Mouse (Mus musculus) lung, postnatal 10 days (tissue): ENCODE data around the gene Zfp369.
"Not testable (repeated sequence)": the region's sequence is repeated elsewhere in the genome, so short reads cannot be mapped to it uniquely, and the experiment has no call there.

Experiments
- DNase-seq: peaks from one replicate; pipeline ENCODE4 v3.0.0; 2021

The Zfp369 gene

GRCm38 (mm10) chr13:65278383-65279341 is at the start of gene Zfp369:
Zfp369 (plus strand) TSS chr13:65278814.
- peak; percentile 96 for DNase-seq

- no peak for DNase-seq
Observed at GRCm38 (mm10) chr13:65237211-65237610, 41.4 kb upstream of the Zfp369 start.

GRCm38 (mm10) chr13:65240509-65241098 is 38.0 kb upstream of the Zfp369 start:
- peak; percentile 98 for DNase-seq

- DNase-seq = peak; percentile 97
Observed at GRCm38 (mm10) chr13:65241099-65241626, 37.5 kb upstream of the Zfp369 start.

GRCm38 (mm10) chr13:65241627-65242318 is 36.8 kb upstream of the Zfp369 start:
- DNase-seq = peak; percentile 39

DNA sequence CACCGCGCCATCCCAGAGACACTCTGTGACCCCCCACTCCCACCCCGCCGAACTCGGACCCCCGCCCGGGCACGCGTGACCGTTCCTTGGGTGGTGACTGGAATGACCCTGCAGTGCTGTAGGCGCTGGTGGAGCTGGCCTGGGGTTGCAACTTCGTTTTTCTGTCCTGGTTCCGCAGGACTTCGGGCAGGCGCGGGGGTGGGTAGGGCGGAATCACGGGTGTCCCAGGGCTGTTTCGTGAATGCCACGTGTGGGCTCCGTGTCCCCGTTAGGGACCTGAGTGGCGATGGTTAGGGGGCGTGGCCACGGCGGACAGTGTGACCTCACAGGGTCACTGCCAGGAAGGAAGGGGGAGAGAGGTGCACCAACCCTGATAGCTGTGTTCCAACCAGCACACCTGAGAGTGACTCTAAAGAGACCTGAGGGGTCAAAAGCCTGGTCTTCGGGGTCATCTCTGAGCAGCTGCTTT is 36.3 kb upstream of the Zfp369 start:
- DNase-seq = no peak

GRCm38 (mm10) chr13:65243273-65243672 is 35.3 kb upstream of the Zfp369 start:
- DNase-seq = peak; percentile 10

DNA sequence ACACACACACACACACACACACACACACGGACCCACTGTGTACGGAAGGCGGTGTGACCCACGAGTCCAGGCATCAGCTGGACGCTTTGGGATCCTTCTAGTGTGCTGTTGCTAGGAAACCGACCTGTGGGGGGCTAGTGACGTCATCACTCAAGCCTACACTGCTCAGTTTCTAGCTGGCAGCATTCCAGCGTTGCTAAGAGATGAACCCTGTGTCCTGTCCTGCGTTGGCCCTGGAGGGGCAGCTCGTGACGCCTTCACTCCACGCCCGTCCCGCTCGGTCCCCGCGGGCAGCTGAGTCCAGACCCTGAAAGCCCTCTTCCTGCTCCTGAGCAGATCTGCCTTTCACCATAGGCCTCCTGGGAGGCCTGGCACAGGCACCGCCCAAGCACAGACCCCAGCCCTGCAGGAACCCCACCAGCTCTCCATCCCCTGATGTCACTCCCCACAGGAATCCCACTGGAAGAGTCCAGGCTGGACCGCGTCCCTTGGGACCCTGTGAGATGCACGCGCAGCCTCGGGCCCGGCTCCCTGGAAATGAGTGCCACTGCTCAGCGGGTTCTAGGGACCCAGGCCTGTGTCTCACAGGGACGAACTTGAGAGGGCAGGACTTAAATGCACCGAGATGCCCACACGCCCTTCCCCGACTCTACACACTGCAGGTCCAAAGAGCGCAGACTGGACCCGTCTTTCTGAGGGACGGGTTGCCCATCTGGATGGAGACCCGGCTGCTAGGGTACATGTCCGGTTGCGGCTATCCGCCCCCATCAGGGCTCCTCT is 20.2 kb upstream of the Zfp369 start:
- peak; percentile 49 for DNase-seq

DNA sequence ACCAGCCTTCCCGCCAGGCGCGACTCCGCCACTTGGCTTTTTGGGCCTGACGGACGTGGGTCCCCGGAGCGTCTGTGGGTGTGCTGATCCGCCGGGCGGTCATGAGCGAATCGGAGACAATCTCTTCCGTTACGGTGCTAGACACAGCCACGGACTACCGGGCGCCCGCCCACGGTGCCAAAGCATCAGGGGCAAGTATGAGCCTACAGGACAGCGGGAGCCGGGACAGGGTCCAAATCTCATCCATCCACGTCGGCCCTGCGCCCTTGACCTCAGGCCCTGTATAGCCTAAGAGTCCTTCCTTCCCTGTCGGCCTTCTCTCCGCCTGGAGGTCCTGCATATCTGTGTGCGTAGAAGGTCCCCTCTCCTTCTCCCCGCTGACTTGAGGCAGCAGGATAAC is 19.4 kb upstream of the Zfp369 start, which contains the start of gene Gm10775:
Gene Gm10775, plus strand, starts transcription at position 301 of the 400 bp plus-strand sequence.
- no peak for DNase-seq

- no peak for DNase-seq
Observed at GRCm38 (mm10) chr13:65262086-65262485, 16.5 kb upstream of the Zfp369 start.

DNA sequence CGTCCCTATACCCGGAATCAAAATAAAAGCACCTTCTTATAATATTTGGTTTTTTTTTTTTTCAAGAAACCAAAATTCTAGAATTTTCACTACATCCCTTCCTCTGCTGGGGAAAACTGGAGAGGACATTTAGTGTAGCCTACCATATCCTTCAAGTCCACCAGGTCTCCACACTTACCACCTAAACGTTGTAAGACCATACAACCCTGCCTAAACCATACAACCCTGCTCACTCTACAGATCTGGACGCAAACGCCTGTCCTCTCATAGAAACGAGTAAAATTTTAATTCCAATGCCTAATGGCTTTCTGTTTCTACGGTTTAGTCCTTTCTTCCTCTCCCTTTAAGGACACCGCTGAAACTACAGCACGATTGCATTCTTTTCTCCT is 626 bp upstream of the Zfp369 start:
- no peak for DNase-seq

DNA sequence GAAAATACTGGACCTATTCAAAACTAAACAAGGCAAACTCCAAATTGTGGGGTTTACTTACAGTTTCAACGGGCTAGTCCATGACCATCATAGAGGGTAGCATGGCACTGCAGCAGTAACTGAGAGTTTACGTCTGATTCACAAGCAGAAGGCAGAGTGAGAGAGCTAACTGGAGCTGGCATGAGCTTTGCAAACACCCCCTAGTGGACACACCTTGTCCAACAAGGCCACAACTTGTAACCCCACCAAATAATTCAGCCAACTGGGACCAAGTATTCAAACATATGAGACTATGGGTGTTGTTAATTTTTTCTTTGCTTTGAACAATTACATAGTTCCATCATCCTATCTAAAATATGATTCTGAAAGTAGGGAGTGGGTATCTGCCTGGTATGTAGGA is 8.2 kb downstream of the Zfp369 start:
- no peak for DNase-seq

DNA sequence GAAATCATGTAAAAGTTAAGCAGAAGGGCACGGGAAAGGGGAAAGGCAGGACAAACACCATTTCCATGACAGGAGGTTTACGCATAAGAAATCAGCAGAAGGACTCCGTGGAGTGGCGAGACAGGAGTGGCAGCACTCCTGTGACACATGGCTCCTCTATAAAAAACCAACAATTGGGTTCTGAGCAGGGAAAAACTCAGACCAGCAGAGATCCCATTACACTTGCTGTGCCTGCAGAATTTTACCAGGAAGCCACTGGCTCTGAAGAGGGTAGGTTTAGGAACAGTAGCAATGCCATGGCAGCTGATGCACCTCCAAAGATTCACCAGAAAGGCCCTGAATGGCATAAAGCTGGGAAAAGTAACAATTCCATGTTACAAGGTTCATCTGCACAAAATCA is 17.7 kb downstream of the Zfp369 start:
- no peak for DNase-seq

- DNase-seq = peak; percentile 45
Observed at GRCm38 (mm10) chr13:65310849-65311248, 32.2 kb downstream of the Zfp369 start.

GRCm38 (mm10) chr13:65311311-65311755 is 32.7 kb downstream of the Zfp369 start:
- peak; percentile 34 for DNase-seq

- no peak for DNase-seq
Observed at GRCm38 (mm10) chr13:65311826-65312225, 33.2 kb downstream of the Zfp369 start.

DNA sequence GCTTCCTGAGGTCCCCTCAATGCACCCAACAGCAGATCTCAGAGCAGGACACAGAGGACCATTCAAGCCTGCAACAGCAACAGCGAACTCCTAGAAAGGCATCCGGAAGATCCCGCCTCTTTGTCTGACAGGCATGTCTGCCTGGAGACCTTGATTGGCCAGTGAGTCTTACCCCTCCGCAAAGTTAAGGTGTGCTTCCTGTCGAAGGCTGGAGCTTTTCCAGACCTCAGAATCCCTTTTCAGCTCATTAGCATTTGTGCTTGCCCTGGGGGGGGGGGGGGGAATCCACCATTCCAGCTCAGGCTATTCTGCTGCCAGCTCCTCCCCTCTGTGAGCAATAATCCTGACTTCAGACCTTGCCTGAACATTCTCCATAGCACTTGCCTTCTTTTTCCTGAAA is 69.9 kb downstream of the Zfp369 start:
- not testable (repeated sequence) for DNase-seq

DNA sequence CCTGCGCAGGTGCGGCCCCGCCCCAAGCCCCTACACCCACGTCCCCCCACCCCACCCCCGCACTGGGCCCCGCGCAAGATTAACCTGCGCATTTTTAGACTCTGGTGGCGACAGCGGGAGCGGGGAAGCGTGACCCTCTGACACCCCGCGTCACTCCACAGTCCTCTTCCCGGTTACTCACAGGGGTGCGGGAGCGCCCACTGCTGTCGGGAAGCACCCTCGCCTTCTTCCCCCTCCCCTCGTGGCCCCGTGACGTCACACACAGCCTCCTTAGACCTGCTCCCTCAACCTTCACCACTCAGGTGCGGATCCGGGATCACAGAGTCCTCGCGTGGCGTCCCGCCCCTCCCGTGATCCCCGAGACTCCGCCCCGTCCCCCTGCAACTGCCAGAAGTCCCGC is 73.2 kb downstream of the Zfp369 start:
- not testable (repeated sequence) for DNase-seq
